Mouse (Mus musculus) small intestine, adult 2 months (tissue): ENCODE measurements at regions not wholly inside any gene's neighbourhood (a gene's known extent, or its start where the extent isn't known, plus 50 kb on each side); places are given as distances from the start of the nearest gene placed in this dataset.

ENCODE experiments used
- CTCF ChIP-seq: fragments of 200-500 bp; IDR thresholded peaks from 2 replicates; pipeline ENCODE4 v1.5.1; 2012; ENCODE audit warnings: low read depth, mild to moderate bottlenecking, control low read depth, inconsistent platforms, low read length, moderate library complexity, mixed read lengths; ENCODE audit not compliant: insufficient replicate concordance, insufficient read length; ENCODE audit errors: extremely low read depth
- POLR2A ChIP-seq: fragments of 200-500 bp; IDR thresholded peaks from 2 replicates; pipeline ENCODE4 v1.6.1; 2012; ENCODE audit warnings: low read depth, mild to moderate bottlenecking, control low read depth, inconsistent platforms, low read length, moderate library complexity

DNA sequence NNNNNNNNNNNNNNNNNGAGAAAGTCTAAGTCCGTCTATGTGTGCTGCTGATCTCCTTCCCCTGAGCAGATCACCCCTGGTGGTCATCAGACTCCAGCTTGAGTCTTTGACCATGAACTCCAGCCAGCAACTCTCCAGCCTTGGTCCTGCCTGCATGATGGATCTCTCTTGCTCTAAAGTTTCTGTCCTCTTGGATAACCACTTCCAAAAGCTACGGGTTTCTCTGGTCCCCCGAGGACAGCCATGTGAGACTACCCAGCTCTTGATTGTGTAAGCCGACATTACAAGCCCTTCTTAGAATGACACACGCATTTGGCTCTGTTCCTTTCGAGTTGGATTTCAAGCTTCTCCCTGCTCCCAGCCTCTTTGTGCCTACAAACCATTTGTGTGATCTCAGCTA is 66.4 kb upstream of the Lrpprc start:
- TF ChIP-seq CTCF (no peak), POLR2A (no peak)
